Mouse (Mus musculus) heart, postnatal 4 days (tissue): ENCODE measurements around the gene Dennd4c. TPM values are rescaled to one million over a fixed set of nuclear protein-coding genes. Genes with fewer than 3 reads are reported as not detected.

Source experiments
- DNase-seq: peaks from one replicate; pipeline ENCODE4 v3.0.0; 2021
- total RNA-seq, 2 experiments: library from RNA; stranded (reverse); gene quantifications; 2 replicates each; pipeline ENCODE4 v1.2.3; 2021

The Dennd4c gene
- total RNA-seq = 10 to 100 TPM; 26.2 to 33.0 TPM

- DNase-seq = peak; percentile 98
These were observed at the start of gene Dennd4c for GRCm38 (mm10) chr4:86748336-86749291. Gene Dennd4c (plus strand): TSS chr4:86748555.

- no peak for DNase-seq
These were observed 49.0 kb upstream of the Dennd4c start for GRCm38 (mm10) chr4:86699161-86699865.

- DNase-seq = no peak
These were observed 39.6 kb upstream of the Dennd4c start for GRCm38 (mm10) chr4:86708801-86709200.

- no peak for DNase-seq
These were observed 38.2 kb upstream of the Dennd4c start for GRCm38 (mm10) chr4:86710034-86710650.

GRCm38 (mm10) chr4:86710666-86711215 lies 37.6 kb upstream of the Dennd4c start:
- DNase-seq = no peak

- DNase-seq = peak; percentile 40
These were observed 35.6 kb upstream of the Dennd4c start for GRCm38 (mm10) chr4:86712751-86713195.

- no peak for DNase-seq
These were observed 34.8 kb upstream of the Dennd4c start for GRCm38 (mm10) chr4:86713518-86713917.

- DNase-seq = no peak
These were observed 33.0 kb upstream of the Dennd4c start for GRCm38 (mm10) chr4:86715341-86715740.

- no peak for DNase-seq
These were observed 31.2 kb upstream of the Dennd4c start for GRCm38 (mm10) chr4:86717176-86717575.

GRCm38 (mm10) chr4:86718878-86719577 lies 29.3 kb upstream of the Dennd4c start:
- no peak for DNase-seq

- DNase-seq = no peak
These were observed 26.4 kb upstream of the Dennd4c start for GRCm38 (mm10) chr4:86721856-86722358.

GRCm38 (mm10) chr4:86725175-86725574 lies 23.2 kb upstream of the Dennd4c start:
- no peak for DNase-seq

- no peak for DNase-seq
These were observed 22.2 kb upstream of the Dennd4c start for GRCm38 (mm10) chr4:86726141-86726540.

- no peak for DNase-seq
These were observed 18.5 kb upstream of the Dennd4c start for GRCm38 (mm10) chr4:86729829-86730228.

GRCm38 (mm10) chr4:86734088-86734841 lies 14.1 kb upstream of the Dennd4c start:
- DNase-seq = no peak

GRCm38 (mm10) chr4:86739308-86739993 lies 8.9 kb upstream of the Dennd4c start:
- peak; percentile 25 for DNase-seq

- peak; percentile 19 for DNase-seq
These were observed 1.0 kb downstream of the Dennd4c start for GRCm38 (mm10) chr4:86749361-86749841.

GRCm38 (mm10) chr4:86750346-86750945 lies 2.1 kb downstream of the Dennd4c start:
- no peak for DNase-seq

- DNase-seq = no peak
These were observed 16.0 kb downstream of the Dennd4c start for GRCm38 (mm10) chr4:86764307-86764706.

- DNase-seq = peak; percentile 9
These were observed 29.2 kb downstream of the Dennd4c start for GRCm38 (mm10) chr4:86777587-86777986.
